Mouse (Mus musculus) embryonic stem cell, embryonic (primary cell): ENCODE results near the gene Pcsk1.

Experiments
- CTCF ChIA-PET, 4 experiments: fragments of 300-600 bp in 2 of 4; fragments of 350-600 bp in 2 of 4; sonication (Branson Sonifier 250); formaldehyde crosslinking; loops; one replicate each; lab custom pipeline; 2022; ENCODE audit warnings: inconsistent platforms in 2 of 4; lab: Charles Lee
- POLR2A ChIA-PET, 4 experiments: fragments of 300-600 bp in 2 of 4; fragments of 350-600 bp in 2 of 4; sonication (Branson Sonifier 250); formaldehyde crosslinking; loops; one replicate each; lab custom pipeline; 2022; ENCODE audit warnings: antibody characterized with exemption in 4 of 4, inconsistent platforms in 1 of 4; lab: Charles Lee

Gene Pcsk1

DNA sequence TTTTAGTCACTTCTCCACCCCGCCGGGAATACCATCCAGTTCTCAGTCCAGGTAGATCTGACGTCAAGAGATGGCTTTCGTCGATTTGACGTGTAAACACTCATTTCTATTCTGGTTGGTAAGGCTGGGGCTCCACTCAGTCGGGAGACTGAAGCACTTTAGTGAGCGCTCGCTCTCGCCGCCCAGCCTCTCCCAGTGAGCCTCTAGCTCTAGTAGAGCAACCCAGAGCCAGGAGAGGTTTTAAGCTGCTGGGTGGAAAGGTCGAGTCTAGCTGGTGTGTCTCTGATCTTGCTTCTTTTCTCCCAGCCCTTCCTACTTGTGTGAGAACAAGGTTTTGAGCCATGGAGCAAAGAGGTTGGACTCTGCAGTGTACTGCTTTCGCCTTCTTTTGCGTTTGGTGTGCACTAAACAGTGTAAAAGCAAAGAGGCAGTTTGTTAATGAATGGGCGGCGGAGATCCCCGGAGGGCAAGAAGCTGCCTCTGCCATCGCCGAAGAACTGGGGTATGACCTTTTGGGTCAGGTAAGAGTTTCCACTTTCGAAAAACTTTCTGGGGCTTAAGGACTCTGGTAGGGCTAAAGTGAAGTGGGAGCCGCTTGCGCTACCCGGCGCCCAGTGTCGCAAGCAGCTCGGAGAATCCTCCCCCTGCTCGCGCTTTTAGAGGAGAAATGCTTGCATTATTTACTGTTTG, at the start of gene Pcsk1:
Gene Pcsk1 (plus strand): TSS at position 106 of the 690 bp plus-strand sequence.
- CTCF ChIA-PET: no interaction called here
- POLR2A ChIA-PET: interaction anchor here in 1 of 4 experiments (0.6 to 1.2 kb wide), 4 partner anchors 15 to 706 kb away, joined by 3 to 4 read pairs (median 3); no protein-coding TSS in a partner anchor

- ChIA-PET CTCF (no interaction called here), POLR2A (no interaction called here)
These were observed 30.8 kb upstream of the Pcsk1 start for GRCm38 (mm10) chr13:75058818-75059217.

GRCm38 (mm10) chr13:75063947-75064346, 25.7 kb upstream of the Pcsk1 start:
- CTCF ChIA-PET: no interaction called here

GRCm38 (mm10) chr13:75088597-75088996, 1.0 kb upstream of the Pcsk1 start:
- ChIA-PET POLR2A (interaction anchor here in 1 of 4 experiments (0.7 kb wide), 1 partner anchor 21 kb away, joined by 3 read pairs; no protein-coding TSS in a partner anchor), CTCF (interaction anchor here in 1 of 4 experiments (0.7 kb wide), 1 partner anchor 1473 kb away, joined by 3 read pairs; no protein-coding TSS in a partner anchor)

More at GRCm38 (mm10) chr13:75063947-75064346, 25.7 kb upstream of the Pcsk1 start:
- POLR2A ChIA-PET: no interaction called here

DNA sequence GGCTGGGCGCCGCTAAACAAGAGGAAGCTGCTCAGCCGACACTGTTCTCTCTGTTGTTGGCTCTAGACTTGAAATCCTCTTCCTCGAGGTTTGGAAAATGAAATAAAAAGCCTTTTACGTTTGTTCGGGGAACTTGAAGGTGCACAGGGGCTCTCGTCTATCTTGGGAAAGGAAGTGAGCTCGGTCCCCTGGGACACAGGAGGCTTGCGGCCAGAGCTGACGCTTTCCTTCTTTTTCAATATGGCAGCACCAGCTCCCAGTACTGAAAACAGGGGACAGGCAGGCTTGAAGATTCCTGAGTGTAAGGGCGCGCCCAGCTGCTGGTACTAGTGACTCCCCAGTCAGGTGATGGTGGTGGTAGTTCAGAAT, 769 bp downstream of the Pcsk1 start:
- ChIA-PET CTCF (no interaction called here), POLR2A (interaction anchor here in 1 of 4 experiments (0.6 to 1.2 kb wide), 3 partner anchors 16 to 706 kb away, joined by 3 read pairs; no protein-coding TSS in a partner anchor)

GRCm38 (mm10) chr13:75091071-75091470, 1.4 kb downstream of the Pcsk1 start:
- CTCF ChIA-PET: no interaction called here
- POLR2A ChIA-PET: no interaction called here

DNA sequence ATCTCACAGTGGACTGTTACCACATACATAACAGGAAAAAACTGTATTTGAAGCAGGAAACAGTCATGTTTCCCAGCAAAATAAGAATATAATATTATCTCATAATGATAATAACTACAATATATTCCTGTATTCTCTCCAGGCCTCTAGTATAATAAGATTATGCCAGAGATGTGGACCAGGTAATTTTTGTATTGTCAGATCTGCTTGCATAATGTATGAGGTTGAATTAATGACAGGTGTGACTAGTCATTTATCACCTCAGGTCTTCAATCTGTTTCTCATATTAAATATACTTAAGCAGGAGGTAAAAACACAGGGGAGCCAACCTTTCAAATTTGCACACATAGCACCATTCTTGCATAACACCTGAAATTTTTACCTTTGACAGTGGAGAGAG, 5.9 kb downstream of the Pcsk1 start:
- POLR2A ChIA-PET: no interaction called here

DNA sequence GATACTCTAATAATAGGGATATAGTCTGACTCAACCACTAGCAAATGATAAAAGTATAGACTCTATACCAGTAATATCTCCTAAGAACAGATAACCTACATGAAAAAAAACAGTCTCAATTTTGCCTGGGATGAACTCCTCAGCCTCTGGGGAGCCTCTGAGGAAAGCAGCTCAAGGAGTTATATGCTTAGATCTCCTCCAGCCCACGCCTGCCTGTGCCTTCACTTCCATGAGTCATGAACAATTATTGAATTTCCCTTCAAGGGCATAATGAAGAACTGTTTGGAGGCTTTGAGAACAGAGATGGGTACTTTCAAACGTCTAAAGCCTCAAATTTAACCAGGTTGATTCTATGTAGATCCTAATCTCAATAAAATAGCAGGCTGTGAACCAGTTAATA, 23.5 kb downstream of the Pcsk1 start:
- ChIA-PET POLR2A (no interaction called here), CTCF (interaction anchor here in 1 of 4 experiments (0.6 kb wide), 1 partner anchor 113 kb away, joined by 3 read pairs; no protein-coding TSS in a partner anchor)

More for the DNA sequence above, 5.9 kb downstream of the Pcsk1 start:
- CTCF ChIA-PET: no interaction called here

DNA sequence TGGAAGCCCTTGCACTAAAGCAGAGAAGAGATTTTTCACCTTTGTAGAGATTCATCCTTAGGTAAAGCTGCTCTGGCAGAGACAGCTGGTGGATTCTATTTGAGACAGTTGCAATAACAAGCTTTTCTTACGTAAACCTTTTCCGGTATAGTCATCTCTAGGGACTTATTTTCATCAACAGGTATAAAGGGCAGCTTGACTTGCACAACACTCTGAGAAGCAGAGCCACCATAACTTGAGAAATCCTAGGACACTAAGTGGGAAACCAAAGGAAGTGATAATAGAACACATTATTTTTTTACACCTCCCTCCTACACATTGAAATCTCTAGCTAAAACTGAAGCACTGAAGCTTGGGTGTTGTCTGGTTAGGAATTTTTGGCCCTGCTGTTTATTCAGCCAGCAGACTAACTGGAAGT, 24.4 kb downstream of the Pcsk1 start:
- ChIA-PET CTCF (no interaction called here), POLR2A (no interaction called here)

DNA sequence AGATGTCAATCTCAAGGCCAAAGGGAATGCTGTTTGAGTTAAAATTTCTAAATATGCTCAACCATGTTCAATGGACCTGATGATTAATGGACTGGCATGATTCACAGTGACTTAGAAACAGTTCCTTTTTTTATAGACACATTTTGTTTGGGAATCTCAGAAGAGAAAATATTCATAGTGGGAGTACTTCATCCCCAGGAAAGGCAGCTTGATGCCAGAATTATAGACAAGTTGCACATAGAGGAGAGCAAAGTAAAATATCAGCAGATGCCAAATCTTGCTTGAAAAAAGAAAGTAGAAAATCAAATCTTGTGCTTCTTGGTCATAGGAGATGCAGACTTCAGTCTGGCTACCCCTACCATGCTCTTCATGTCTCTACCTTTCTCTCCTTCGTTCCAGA, 25.2 kb downstream of the Pcsk1 start:
- CTCF ChIA-PET: no interaction called here
- POLR2A ChIA-PET: no interaction called here

DNA sequence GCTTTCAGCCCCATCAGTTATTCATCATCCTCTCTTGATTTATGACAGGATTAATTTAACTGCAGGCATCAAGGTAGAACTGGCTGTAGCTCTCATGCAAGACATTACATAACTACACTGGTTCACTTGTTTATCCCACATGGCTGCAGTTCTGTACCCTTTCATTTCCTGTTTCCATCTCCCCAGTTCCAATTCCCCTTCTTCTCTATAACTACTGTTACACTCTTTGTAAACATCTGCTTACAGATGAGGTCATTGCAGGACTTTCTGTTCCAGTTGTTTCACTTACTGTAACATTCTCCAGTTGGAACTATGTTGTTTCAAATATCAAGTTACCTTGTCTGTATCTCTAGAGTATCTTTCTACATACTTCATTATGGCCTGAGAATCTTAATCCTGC, 46.2 kb downstream of the Pcsk1 start:
- POLR2A ChIA-PET: no interaction called here
- CTCF ChIA-PET: no interaction called here

DNA sequence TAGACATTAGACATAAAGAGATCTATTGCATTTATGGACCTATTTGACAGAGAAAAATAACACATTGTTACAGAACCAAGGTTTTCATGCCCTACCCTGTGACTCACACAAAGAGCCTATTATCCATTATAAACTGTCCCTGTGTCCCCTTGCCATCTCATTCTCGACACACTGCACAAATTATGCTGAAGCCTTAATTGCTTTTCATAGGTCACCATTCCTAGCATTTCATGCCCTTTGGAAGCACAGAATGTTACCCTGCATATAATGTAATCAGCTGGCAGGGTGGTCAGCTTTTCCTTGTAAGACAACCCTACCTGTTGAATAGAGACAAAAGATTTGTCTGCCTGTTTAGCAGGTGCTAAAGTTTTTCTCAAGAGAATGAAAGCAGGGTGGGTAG, 71.0 kb downstream of the Pcsk1 start:
- ChIA-PET POLR2A (no interaction called here), CTCF (no interaction called here)

- ChIA-PET CTCF (no interaction called here), POLR2A (no interaction called here)
These were observed 73.8 kb downstream of the Pcsk1 start for GRCm38 (mm10) chr13:75163408-75163807.
